Mouse (Mus musculus): ENCODE data around the gene Ric1. TPM values are rescaled to one million over a fixed set of nuclear protein-coding genes. Genes with fewer than 3 reads are reported as not detected.
"Not testable (repeated sequence)": the region's sequence is repeated elsewhere in the genome, so short reads cannot be mapped to it uniquely, and the experiment has no call there.

Gene Ric1
- polyA plus RNA-seq, 1 experiment from 2014 or later, result 12.1 TPM

- Histone ChIP-seq H3K27me3 (no peaks in the 10 kb centered on the region), H3K4me3 (replicated peaks) (no peak overlapping the region), H3K9me3 (no peaks in the 10 kb centered on the region), H3K36me3 (replicated peaks) (no peaks in the 10 kb centered on the region), H3K4me2 (no peak overlapping the region), H3K9ac (no peak overlapping the region), H3K4me1 (no peaks in the 10 kb centered on the region), H3K27ac (no peak overlapping the region)
- no peak for ATAC-seq (ENCODE audit: low FRiP score)
- 89% methylated on average over 2 of the region's 2 CpGs for WGBS
Measured at GRCm38 (mm10) chr19:29550618-29551017, 28.5 kb downstream of the Ric1 start.

GRCm38 (mm10) chr19:29551128-29551527 lies 29.0 kb downstream of the Ric1 start:
- H3K27me3 ChIP-seq, result no peaks in the 10 kb centered on the region
- WGBS, result 98% methylated on average over 1 of the region's 1 CpGs
- no peak overlapping the region for H3K27ac ChIP-seq
- no peak overlapping the region for H3K9ac ChIP-seq
- no peak overlapping the region for H3K4me3 ChIP-seq (replicated peaks)
- no peak overlapping the region for H3K4me2 ChIP-seq
- no peaks in the 10 kb centered on the region for H3K4me1 ChIP-seq
- H3K36me3 ChIP-seq (replicated peaks), result no peaks in the 10 kb centered on the region
- ATAC-seq (ENCODE audit: low FRiP score), result no peak
- H3K9me3 ChIP-seq, result no peaks in the 10 kb centered on the region

- H3K36me3 ChIP-seq (replicated peaks); H3K4me2 ChIP-seq; ATAC-seq (ENCODE audit: low FRiP score); H3K9ac ChIP-seq; H3K4me1 ChIP-seq; H3K4me3 ChIP-seq (replicated peaks); H3K27ac ChIP-seq; H3K9me3 ChIP-seq; H3K27me3 ChIP-seq: not testable (repeated sequence)
- 100% methylated on average over 1 of the region's 1 CpGs for WGBS
Measured at GRCm38 (mm10) chr19:29551980-29552379, 29.9 kb downstream of the Ric1 start.

GRCm38 (mm10) chr19:29557171-29557845 lies 35.2 kb downstream of the Ric1 start:
- H3K4me1 ChIP-seq; H3K27me3 ChIP-seq; H3K9ac ChIP-seq; H3K27ac ChIP-seq; H3K4me3 ChIP-seq (replicated peaks); H3K4me2 ChIP-seq; H3K9me3 ChIP-seq; H3K36me3 ChIP-seq (replicated peaks); ATAC-seq (ENCODE audit: low FRiP score): not testable (repeated sequence)
- WGBS, result 94% methylated on average over 7 of the region's 7 CpGs

- Histone ChIP-seq H3K9ac (no peak overlapping the region), H3K4me1 (no peaks in the 10 kb centered on the region), H3K4me2 (no peak overlapping the region), H3K27me3 (no peaks in the 10 kb centered on the region), H3K4me3 (replicated peaks) (no peak overlapping the region), H3K36me3 (replicated peaks) (no peaks in the 10 kb centered on the region; the same call in 1 of the 2 replicates), H3K9me3 (no peaks in the 10 kb centered on the region), H3K27ac (no peak overlapping the region)
- no peak for ATAC-seq (ENCODE audit: low FRiP score)
- WGBS, result 90% methylated on average over 4 of the region's 4 CpGs
Measured at GRCm38 (mm10) chr19:29562166-29562565, 40.1 kb downstream of the Ric1 start.

GRCm38 (mm10) chr19:29562603-29563002 lies 40.5 kb downstream of the Ric1 start:
- Histone ChIP-seq H3K4me3 (replicated peaks) (no peak overlapping the region), H3K9ac (no peak overlapping the region), H3K9me3 (no peaks in the 10 kb centered on the region), H3K27ac (no peak overlapping the region), H3K4me2 (no peak overlapping the region), H3K27me3 (no peaks in the 10 kb centered on the region), H3K36me3 (replicated peaks) (no peaks in the 10 kb centered on the region; the same call in 1 of the 2 replicates), H3K4me1 (no peaks in the 10 kb centered on the region)
- no peak for ATAC-seq (ENCODE audit: low FRiP score)
- WGBS, result 87% methylated on average over 3 of the region's 3 CpGs

GRCm38 (mm10) chr19:29563258-29563779 lies 41.2 kb downstream of the Ric1 start:
- WGBS, result 69% methylated on average over 7 of the region's 7 CpGs
- Histone ChIP-seq H3K27ac (no peak overlapping the region), H3K4me3 (replicated peaks) (no peak overlapping the region), H3K4me2 (no peak overlapping the region), H3K9ac (no peak overlapping the region), H3K4me1 (no peaks in the 10 kb centered on the region), H3K9me3 (no peaks in the 10 kb centered on the region), H3K36me3 (replicated peaks) (no peaks in the 10 kb centered on the region; the same call in 1 of the 2 replicates), H3K27me3 (no peaks in the 10 kb centered on the region)
- ATAC-seq (ENCODE audit: low FRiP score), result no peak

GRCm38 (mm10) chr19:29566512-29566911 lies 44.4 kb downstream of the Ric1 start:
- WGBS, result 94% methylated on average over 1 of the region's 1 CpGs
- no peaks in the 10 kb centered on the region for H3K4me1 ChIP-seq
- no peaks in the 10 kb centered on the region for H3K9me3 ChIP-seq
- peaks cover 8% of the 10 kb centered on the region for H3K36me3 ChIP-seq (replicated peaks)
- no peak overlapping the region for H3K4me2 ChIP-seq
- no peak overlapping the region for H3K27ac ChIP-seq
- no peak for ATAC-seq (ENCODE audit: low FRiP score)
- no peak overlapping the region for H3K9ac ChIP-seq
- no peaks in the 10 kb centered on the region for H3K27me3 ChIP-seq
- no peak overlapping the region for H3K4me3 ChIP-seq (replicated peaks)

GRCm38 (mm10) chr19:29582439-29582838 lies 60.4 kb downstream of the Ric1 start:
- 87% methylated on average over 2 of the region's 2 CpGs for WGBS
- H3K9me3 ChIP-seq, result no peaks in the 10 kb centered on the region
- no peak overlapping the region for H3K4me2 ChIP-seq
- H3K4me1 ChIP-seq, result no peaks in the 10 kb centered on the region
- peaks cover 22% of the 10 kb centered on the region for H3K36me3 ChIP-seq (replicated peaks)
- no peaks in the 10 kb centered on the region for H3K27me3 ChIP-seq
- no peak overlapping the region for H3K9ac ChIP-seq
- no peak overlapping the region for H3K27ac ChIP-seq
- H3K4me3 ChIP-seq (replicated peaks), result no peak overlapping the region
- no peak for ATAC-seq (ENCODE audit: low FRiP score)

GRCm38 (mm10) chr19:29583734-29584133 lies 61.7 kb downstream of the Ric1 start:
- H3K27me3 ChIP-seq, result no peaks in the 10 kb centered on the region
- WGBS, result 79% methylated on average over 6 of the region's 6 CpGs
- no peaks in the 10 kb centered on the region for H3K4me1 ChIP-seq
- H3K4me2 ChIP-seq, result no peak overlapping the region
- no peak for ATAC-seq (ENCODE audit: low FRiP score)
- H3K9me3 ChIP-seq, result no peaks in the 10 kb centered on the region
- H3K36me3 ChIP-seq (replicated peaks), result peaks cover 30% of the 10 kb centered on the region
- no peak overlapping the region for H3K27ac ChIP-seq
- no peak overlapping the region for H3K9ac ChIP-seq
- no peak overlapping the region for H3K4me3 ChIP-seq (replicated peaks)

- H3K4me3 ChIP-seq (replicated peaks); H3K9me3 ChIP-seq; H3K27me3 ChIP-seq; H3K4me2 ChIP-seq; H3K27ac ChIP-seq; ATAC-seq (ENCODE audit: low FRiP score); H3K9ac ChIP-seq; H3K4me1 ChIP-seq: not testable (repeated sequence)
- 36% methylated on average over 3 of the region's 3 CpGs for WGBS
- H3K36me3 ChIP-seq (replicated peaks), result peaks cover 34% of the 10 kb centered on the region
Measured at GRCm38 (mm10) chr19:29593783-29594182, 71.7 kb downstream of the Ric1 start.

GRCm38 (mm10) chr19:29596276-29596675 lies 74.2 kb downstream of the Ric1 start:
- no peaks in the 10 kb centered on the region for H3K27me3 ChIP-seq
- H3K27ac ChIP-seq, result no peak overlapping the region
- H3K9me3 ChIP-seq, result no peaks in the 10 kb centered on the region
- no peak overlapping the region for H3K4me2 ChIP-seq
- no peak for ATAC-seq (ENCODE audit: low FRiP score)
- 96% methylated on average over 3 of the region's 3 CpGs for WGBS
- peaks cover 41% of the 10 kb centered on the region for H3K36me3 ChIP-seq (replicated peaks)
- H3K4me3 ChIP-seq (replicated peaks), result no peak overlapping the region
- H3K9ac ChIP-seq, result no peak overlapping the region
- no peaks in the 10 kb centered on the region for H3K4me1 ChIP-seq

- Histone ChIP-seq H3K27ac (no peak overlapping the region), H3K4me3 (replicated peaks) (no peak overlapping the region), H3K27me3 (no peaks in the 10 kb centered on the region), H3K4me2 (no peak overlapping the region), H3K9ac (no peak overlapping the region), H3K36me3 (replicated peaks) (peaks cover 41% of the 10 kb centered on the region), H3K4me1 (no peaks in the 10 kb centered on the region), H3K9me3 (no peaks in the 10 kb centered on the region)
- no peak for ATAC-seq (ENCODE audit: low FRiP score)
- WGBS, result 92% methylated on average over 2 of the region's 2 CpGs
Measured at GRCm38 (mm10) chr19:29596985-29597384, 74.9 kb downstream of the Ric1 start.

Data from forebrain, embryonic 12.5 days (tissue).